Mouse (Mus musculus) testis, postnatal 10 days (tissue): Measurements from ENCODE around the gene Adat2.

Experiments
- DNase-seq: peaks from one replicate; pipeline ENCODE4 v3.0.0; 2021; ENCODE audit warnings: low spot score

The Adat2 gene

DNA sequence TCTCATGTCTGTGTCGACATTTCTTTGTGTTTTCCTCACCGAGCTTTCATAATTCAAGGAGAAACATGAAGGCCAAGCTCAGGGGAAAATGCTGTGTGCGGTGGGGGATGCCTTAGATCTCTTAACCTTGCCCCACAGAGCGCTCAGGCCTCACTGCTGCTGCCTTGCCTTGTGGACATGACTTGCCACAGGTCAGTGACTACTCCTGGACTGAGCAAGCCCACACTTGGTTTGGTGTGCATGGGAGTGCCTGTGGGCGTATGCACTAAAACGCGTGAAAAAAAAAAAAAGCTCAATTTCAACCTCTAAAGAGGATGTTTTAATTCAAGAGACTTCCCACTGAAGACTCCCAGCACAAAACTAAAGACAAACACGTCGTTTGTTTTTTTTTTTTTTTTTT is 44.2 kb downstream of the Adat2 start:
- no peak for DNase-seq

DNA sequence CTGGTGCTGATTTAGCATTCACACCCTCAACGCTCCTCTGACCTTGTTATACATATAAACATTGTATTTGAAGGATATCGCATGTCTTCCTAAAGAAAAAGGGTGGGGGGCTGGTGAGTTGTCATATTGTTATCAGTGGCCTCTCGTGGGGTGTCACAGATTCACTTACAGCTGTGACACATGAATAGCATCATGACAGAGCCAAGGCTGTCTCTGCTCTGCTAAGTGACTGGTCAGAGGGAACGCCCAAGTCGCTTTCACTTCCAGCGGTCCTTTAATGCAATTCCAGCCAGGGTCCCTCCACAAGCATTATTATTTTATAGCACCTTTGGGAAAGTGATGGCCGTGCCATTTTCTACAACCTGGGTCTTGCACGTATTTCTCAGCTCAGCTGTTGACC is 44.8 kb downstream of the Adat2 start:
- no peak for DNase-seq

- no peak for DNase-seq
These were observed 48.2 kb downstream of the Adat2 start for GRCm38 (mm10) chr10:13600926-13601325.
